Mouse (Mus musculus): ENCODE measurements at regions not wholly inside any gene's neighbourhood (a gene's known extent, or its start where the extent isn't known, plus 50 kb on each side); places are given as distances from the start of the nearest gene placed in this dataset.

- Histone ChIP-seq H3K4me1 (no peaks in the 10 kb centered on the region), H3K9ac (no peak overlapping the region), H3K4me2 (no peak overlapping the region), H3K4me3 (replicated peaks) (no peak overlapping the region), H3K27ac (no peak overlapping the region), H3K27me3 (no peaks in the 10 kb centered on the region), H3K36me3 (replicated peaks) (no peaks in the 10 kb centered on the region), H3K9me3 (no peaks in the 10 kb centered on the region)
- 82% methylated on average over 2 of the region's 2 CpGs for WGBS
- ATAC-seq (ENCODE audit: low FRiP score) = no peak
Observed at GRCm38 (mm10) chr6:103366782-103367491, 143.4 kb upstream of the Chl1 start.

DNA sequence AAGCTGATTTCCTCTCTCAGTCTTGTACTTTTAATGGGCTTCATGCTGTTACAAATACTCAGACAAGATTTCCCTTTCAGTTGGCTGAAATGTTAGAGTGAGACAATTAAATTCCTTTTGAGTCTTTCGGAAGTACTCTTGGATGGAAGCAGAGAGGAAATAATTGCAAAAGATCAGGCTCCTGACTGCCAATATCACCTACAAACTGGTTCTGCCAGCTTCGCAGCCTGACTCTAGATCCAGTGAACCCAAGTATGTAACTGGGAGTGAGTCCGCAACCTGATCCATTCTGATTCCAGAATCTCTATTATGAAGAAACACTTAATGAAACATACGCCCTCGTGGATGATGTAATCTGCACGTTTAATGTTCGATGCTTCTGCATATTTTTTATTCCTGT, 135.4 kb upstream of the Chl1 start:
- H3K4me1 ChIP-seq = no peaks in the 10 kb centered on the region; the same call in 1 of the 2 replicates
- no peak overlapping the region for H3K4me2 ChIP-seq

DNA sequence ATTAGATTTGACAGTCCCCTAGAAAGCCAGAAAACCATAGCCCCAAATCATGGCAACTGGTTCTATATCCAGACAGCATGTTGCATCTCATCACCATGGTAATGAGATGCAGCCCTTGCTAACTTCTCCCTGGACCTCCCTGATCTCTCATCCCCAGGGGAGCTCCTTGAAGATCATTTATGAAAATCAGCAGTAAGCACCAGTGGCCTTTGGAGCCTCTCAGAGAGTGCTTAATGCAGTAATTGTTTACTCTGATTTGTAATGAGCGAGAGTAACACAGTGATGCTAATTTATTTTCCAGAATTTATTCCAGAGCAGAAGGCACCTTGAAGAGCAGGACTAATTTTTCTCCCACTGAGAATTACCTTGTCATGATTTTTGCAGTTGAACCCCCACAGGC, 133.1 kb upstream of the Chl1 start:
- H3K4me2 ChIP-seq = no peak overlapping the region
- H3K36me3 ChIP-seq (replicated peaks) = no peaks in the 10 kb centered on the region
- 31% methylated on average over 1 of the region's 1 CpGs for WGBS
- H3K4me3 ChIP-seq (replicated peaks) = no peak overlapping the region
- H3K27ac ChIP-seq = no peak overlapping the region
- no peaks in the 10 kb centered on the region for H3K9me3 ChIP-seq
- peaks cover 5% of the 10 kb centered on the region for H3K4me1 ChIP-seq
- no peak overlapping the region for H3K9ac ChIP-seq
- no peaks in the 10 kb centered on the region for H3K27me3 ChIP-seq
- peak; percentile 27; the same call in 1 of the 2 replicates for ATAC-seq (ENCODE audit: low FRiP score)

More for the DNA sequence above, 135.4 kb upstream of the Chl1 start:
- H3K36me3 ChIP-seq (replicated peaks) = no peaks in the 10 kb centered on the region
- no peak overlapping the region for H3K4me3 ChIP-seq (replicated peaks)
- H3K9ac ChIP-seq = no peak overlapping the region
- H3K9me3 ChIP-seq = no peaks in the 10 kb centered on the region
- no peak for ATAC-seq (ENCODE audit: low FRiP score)
- 80% methylated on average over 7 of the region's 7 CpGs for WGBS
- no peak overlapping the region for H3K27ac ChIP-seq
- no peaks in the 10 kb centered on the region for H3K27me3 ChIP-seq

GRCm38 (mm10) chr6:103378047-103378446, 132.3 kb upstream of the Chl1 start:
- peaks cover 5% of the 10 kb centered on the region for H3K4me1 ChIP-seq
- no peaks in the 10 kb centered on the region for H3K27me3 ChIP-seq
- H3K4me3 ChIP-seq (replicated peaks) = no peak overlapping the region
- no peaks in the 10 kb centered on the region for H3K36me3 ChIP-seq (replicated peaks)
- ATAC-seq (ENCODE audit: low FRiP score) = no peak
- no peak overlapping the region for H3K9ac ChIP-seq
- no peaks in the 10 kb centered on the region for H3K9me3 ChIP-seq
- H3K27ac ChIP-seq = no peak overlapping the region
- H3K4me2 ChIP-seq = no peak overlapping the region

GRCm38 (mm10) chr6:103381030-103381429, 129.4 kb upstream of the Chl1 start:
- Histone ChIP-seq H3K4me3 (replicated peaks) (no peak overlapping the region), H3K9ac (no peak overlapping the region), H3K27ac (no peak overlapping the region), H3K36me3 (replicated peaks) (no peaks in the 10 kb centered on the region), H3K27me3 (no peaks in the 10 kb centered on the region), H3K9me3 (no peaks in the 10 kb centered on the region), H3K4me1 (peaks cover 5% of the 10 kb centered on the region), H3K4me2 (no peak overlapping the region)
- peak; percentile 44; the same call in 1 of the 2 replicates for ATAC-seq (ENCODE audit: low FRiP score)
- WGBS = 20% methylated on average over 1 of the region's 1 CpGs

DNA sequence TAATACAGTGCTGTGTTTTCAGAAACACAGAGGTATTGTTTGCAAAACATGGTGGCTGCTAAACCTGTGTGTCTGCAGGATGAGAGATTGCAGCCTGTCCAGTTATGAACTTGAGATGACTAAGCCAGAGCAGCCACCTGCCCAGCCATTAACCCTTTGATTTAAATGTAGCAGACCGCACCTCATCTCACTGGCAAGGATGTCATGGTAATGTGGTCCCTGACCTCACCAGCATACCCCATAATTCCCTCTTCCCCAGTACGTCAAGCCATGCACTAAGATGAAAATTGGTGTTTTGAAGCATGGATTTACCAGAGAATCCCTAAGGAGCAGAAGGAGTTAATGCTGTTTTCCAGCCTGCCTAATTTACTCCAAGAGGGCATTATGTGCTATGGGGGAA, 128.5 kb upstream of the Chl1 start:
- Histone ChIP-seq H3K4me2 (no peak overlapping the region), H3K36me3 (replicated peaks) (no peaks in the 10 kb centered on the region), H3K4me1 (peaks cover 5% of the 10 kb centered on the region), H3K27me3 (no peaks in the 10 kb centered on the region), H3K4me3 (replicated peaks) (no peak overlapping the region), H3K9ac (no peak overlapping the region), H3K27ac (peak overlapping the region; percentile 42), H3K9me3 (no peaks in the 10 kb centered on the region)
- ATAC-seq (ENCODE audit: low FRiP score) = peak; percentile 55
- 81% methylated on average over 2 of the region's 2 CpGs for WGBS

DNA sequence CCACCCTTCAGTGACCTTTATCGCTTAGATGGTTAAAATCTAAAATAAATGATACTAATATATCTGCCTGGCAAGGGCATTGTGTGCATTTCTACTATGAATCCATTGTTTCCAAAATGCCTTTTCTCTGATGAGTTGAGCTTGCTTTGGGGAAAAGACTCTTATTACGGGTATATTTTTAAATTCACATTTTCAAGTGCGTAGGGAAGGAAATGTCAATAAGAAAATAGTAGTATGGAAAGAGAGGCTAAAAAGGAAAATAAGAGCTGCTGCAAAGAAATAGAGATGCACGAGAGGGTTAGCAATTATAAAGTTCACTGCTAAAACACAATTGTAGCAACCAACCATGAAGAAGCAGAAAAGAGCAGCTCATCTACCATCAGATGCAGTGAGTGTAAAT, 123.8 kb upstream of the Chl1 start:
- ATAC-seq (ENCODE audit: low FRiP score) = no peak
- Histone ChIP-seq H3K4me1 (peaks cover 5% of the 10 kb centered on the region; the same call in 1 of the 2 replicates), H3K27me3 (no peaks in the 10 kb centered on the region), H3K4me3 (replicated peaks) (no peak overlapping the region), H3K36me3 (replicated peaks) (no peaks in the 10 kb centered on the region), H3K9ac (no peak overlapping the region), H3K9me3 (no peaks in the 10 kb centered on the region), H3K27ac (no peak overlapping the region), H3K4me2 (no peak overlapping the region)
- WGBS = 62% methylated on average over 4 of the region's 4 CpGs

DNA sequence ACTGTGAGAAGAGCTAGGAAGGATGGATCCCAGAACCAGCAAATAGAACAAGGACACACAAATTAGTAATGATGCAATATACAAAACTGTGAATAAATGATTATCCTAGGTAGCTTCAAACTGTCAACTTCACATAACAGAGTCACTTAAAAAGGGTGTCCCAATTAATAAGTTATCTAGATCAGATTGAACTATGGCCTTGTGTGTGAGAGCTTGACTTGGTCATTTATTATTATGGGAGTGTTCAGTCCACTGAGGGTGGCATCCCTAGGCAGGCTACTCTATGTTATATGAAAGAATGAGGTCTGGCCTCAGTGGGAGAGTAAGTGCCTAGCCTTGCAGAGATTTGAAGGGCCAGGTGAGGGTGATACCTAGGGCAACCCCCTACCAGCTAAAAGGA, 104.4 kb upstream of the Chl1 start:
- ATAC-seq (ENCODE audit: low FRiP score) = no peak
- no peaks in the 10 kb centered on the region for H3K4me1 ChIP-seq
- no peaks in the 10 kb centered on the region for H3K27me3 ChIP-seq
- H3K36me3 ChIP-seq (replicated peaks) = no peaks in the 10 kb centered on the region
- no peak overlapping the region for H3K4me3 ChIP-seq (replicated peaks)
- H3K9ac ChIP-seq = no peak overlapping the region
- no peak overlapping the region for H3K27ac ChIP-seq
- no peak overlapping the region for H3K4me2 ChIP-seq
- H3K9me3 ChIP-seq = no peaks in the 10 kb centered on the region

DNA sequence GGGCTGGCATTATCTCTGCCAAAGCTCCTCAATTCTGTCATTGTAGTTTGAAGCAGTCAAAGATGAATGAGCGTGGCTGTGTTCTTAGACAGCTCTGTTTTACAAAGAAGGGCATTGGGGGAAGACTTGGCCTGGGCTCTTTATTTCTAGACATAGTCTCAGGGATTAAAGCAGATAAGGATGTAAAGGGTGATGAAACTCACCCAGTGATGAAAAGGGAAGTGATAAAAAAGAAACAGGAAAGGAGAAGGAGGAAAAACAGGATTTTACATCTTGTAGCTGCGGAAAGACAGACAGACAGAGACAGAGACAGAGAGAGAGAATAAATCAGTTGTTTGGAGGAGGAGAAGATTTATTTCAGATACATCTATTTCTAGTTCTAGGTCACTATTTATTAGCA, 95.5 kb upstream of the Chl1 start:
- Histone ChIP-seq H3K9me3 (no peaks in the 10 kb centered on the region), H3K27me3 (no peaks in the 10 kb centered on the region), H3K9ac (no peak overlapping the region), H3K4me1 (no peaks in the 10 kb centered on the region), H3K4me2 (no peak overlapping the region), H3K4me3 (replicated peaks) (no peak overlapping the region), H3K36me3 (replicated peaks) (no peaks in the 10 kb centered on the region), H3K27ac (no peak overlapping the region)
- ATAC-seq (ENCODE audit: low FRiP score) = no peak
- 71% methylated on average over 2 of the region's 2 CpGs for WGBS

DNA sequence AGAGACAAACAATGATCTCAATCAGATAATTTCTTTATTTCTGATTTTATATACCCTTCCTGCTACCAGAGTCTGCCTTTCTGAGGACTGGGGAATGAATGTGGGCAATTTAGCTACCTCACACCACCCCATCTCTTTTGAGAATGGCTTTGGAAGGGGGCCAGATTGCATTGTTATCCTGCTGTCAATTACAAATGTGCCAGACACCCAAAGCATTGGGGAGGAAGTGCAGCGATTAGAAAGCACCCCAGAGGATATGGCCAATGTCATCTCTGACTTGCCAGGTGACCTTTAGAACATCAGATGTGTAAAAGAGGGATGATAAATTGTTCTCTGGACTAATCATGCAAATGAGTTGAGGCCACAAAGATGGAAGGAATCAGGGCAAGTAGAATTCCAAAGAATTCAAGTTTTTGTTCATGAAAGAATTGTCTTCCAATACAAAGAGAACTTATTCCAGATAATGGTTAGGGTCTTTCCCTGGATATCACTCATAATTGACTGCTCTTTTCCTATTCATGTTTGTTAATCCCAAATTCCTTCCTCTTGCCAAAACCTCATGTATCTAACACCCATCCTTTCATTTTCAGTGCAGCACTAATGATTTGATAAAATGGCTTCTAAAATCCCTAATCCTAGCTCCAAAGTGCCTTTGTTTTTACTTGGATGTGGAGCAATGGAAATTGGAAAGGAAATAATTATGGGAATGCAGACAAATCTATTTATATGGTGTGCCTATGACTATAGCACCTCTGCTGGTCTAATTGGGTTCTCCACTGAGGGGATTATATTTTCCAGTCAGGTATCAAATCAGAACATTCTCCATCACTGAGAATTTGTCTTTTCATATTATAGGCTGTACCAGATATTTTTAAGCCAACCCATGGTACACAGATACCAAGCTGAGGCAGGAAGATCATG, 89.1 kb upstream of the Chl1 start:
- Histone ChIP-seq H3K4me2 (no peak overlapping the region), H3K9ac (no peak overlapping the region), H3K36me3 (replicated peaks) (no peaks in the 10 kb centered on the region), H3K4me3 (replicated peaks) (no peak overlapping the region), H3K27ac (no peak overlapping the region), H3K4me1 (peaks cover 4% of the 10 kb centered on the region; the same call in 1 of the 2 replicates), H3K27me3 (no peaks in the 10 kb centered on the region), H3K9me3 (no peaks in the 10 kb centered on the region)
- WGBS = 40% methylated on average over 1 of the region's 1 CpGs
- peak; percentile 41; the same call in 1 of the 2 replicates for ATAC-seq (ENCODE audit: low FRiP score)

DNA sequence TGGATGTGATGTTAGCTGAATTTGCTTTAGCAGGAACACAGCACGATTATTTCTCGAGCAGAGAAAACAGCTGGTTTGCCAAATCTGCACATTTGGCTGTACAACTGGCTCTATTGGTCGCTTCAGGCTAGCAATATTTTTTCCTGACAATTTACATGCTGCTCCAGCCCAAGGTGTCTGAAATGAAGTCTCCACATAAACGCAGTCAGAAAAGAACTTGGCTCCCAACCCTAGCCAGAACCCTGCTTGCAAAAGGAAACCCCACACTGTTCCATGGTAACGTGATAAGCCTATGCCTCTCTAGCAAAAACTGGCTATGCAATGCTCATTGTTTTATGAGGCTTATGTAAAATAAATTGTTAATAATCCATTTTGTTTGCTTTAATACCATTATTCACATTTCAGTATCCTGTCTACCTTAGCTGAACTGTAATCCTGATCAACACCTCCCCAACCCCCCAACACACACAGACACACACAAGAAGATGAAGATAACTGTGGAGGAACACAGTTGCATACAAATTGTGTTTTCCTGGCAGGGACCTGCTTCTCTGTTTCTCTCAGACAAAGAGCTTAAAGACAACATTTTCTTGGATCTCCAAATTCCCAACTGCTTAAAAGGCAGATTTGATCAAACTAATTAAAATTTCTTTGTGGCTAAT, 79.3 kb upstream of the Chl1 start:
- no peak overlapping the region for H3K27ac ChIP-seq
- H3K4me1 ChIP-seq = 0 out of 2 replicates have a peak, but pooled peaks cover 3% of the 10 kb centered on the region
- H3K4me2 ChIP-seq = no peak overlapping the region
- 72% methylated on average over 5 of the region's 5 CpGs for WGBS
- H3K27me3 ChIP-seq = no peaks in the 10 kb centered on the region
- H3K9me3 ChIP-seq = no peaks in the 10 kb centered on the region
- H3K36me3 ChIP-seq (replicated peaks) = no peaks in the 10 kb centered on the region
- no peak overlapping the region for H3K9ac ChIP-seq
- ATAC-seq (ENCODE audit: low FRiP score) = no peak
- H3K4me3 ChIP-seq (replicated peaks) = no peak overlapping the region

DNA sequence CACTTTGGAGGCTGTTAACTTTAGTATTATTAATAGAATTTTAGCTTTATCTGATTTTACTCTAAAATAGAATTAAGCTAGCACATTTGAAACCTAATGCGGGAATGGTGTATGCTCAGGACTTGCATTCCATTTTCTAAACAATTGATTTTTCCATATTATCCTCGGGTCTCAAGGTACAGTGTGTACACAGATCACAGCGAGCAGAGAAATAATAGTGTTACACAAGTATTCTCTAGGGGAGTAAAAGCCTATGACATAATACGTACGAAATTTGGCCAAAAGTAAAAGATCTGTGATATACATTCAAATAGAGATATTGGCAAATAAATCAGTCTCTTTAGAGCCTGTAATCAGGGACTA, 78.8 kb upstream of the Chl1 start:
- WGBS = 79% methylated on average over 5 of the region's 5 CpGs
- ATAC-seq (ENCODE audit: low FRiP score) = no peak
- no peaks in the 10 kb centered on the region for H3K36me3 ChIP-seq (replicated peaks)
- no peaks in the 10 kb centered on the region for H3K9me3 ChIP-seq
- no peak overlapping the region for H3K4me2 ChIP-seq
- no peak overlapping the region for H3K9ac ChIP-seq
- no peak overlapping the region for H3K4me3 ChIP-seq (replicated peaks)
- no peaks in the 10 kb centered on the region for H3K27me3 ChIP-seq
- H3K4me1 ChIP-seq = 0 out of 2 replicates have a peak, but pooled peaks cover 3% of the 10 kb centered on the region
- H3K27ac ChIP-seq = no peak overlapping the region

Data from forebrain, embryonic 12.5 days (tissue).